Mouse (Mus musculus): ENCODE results near the gene Gm43064. TPM values are rescaled to one million over a fixed set of nuclear protein-coding genes. Genes with fewer than 3 reads are reported as not detected.

Gm43064 gene
- not detected for polyA plus RNA-seq (2014; fragmentation: Illumina TruSeq; extraction: RNeasy Lipid Tissue Mini Kit (QIAGEN cat#74804); ENCODE audit: low read depth, low replicate concordance)

GRCm38 (mm10) chr3:103808891-103809798 is at the start of gene Gm43064, which contains the start of the genes Dclre1b and Ap4b1:
TSS of gene Gm43064 (plus strand) at chr3:103809573.
TSS of gene Dclre1b (minus strand) at chr3:103809444.
TSS of gene Ap4b1 (plus strand) at chr3:103809520.

GRCm38 (mm10) chr3:103791230-103792110 is 17.9 kb upstream of the Gm43064 start, which contains the start of gene Hipk1:
TSS of gene Hipk1 (minus strand) at chr3:103791563.

DNA sequence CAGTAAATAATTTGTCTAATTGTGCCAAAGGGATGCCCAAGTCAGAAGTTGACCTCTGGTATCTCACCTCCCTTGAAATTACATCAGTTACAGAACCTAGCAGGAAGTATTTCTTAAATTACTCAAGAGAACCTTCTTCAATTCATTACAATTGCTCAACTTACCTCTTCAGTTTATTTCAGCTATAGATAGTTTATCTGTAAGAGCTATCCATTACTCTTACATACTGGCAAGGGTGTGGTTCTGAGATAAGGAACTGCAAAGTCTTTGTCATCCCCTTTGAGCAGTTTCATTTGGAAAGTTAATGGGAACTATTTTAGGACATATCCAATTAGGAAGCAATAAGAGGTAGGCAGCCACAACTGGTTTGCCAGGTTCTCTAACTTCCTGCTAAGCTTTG is 23.1 kb downstream of the Gm43064 start, which contains the start of gene Bcl2l15:
Gene Bcl2l15, plus strand, starts transcription at position 176 of the 400 bp plus-strand sequence.

DNA sequence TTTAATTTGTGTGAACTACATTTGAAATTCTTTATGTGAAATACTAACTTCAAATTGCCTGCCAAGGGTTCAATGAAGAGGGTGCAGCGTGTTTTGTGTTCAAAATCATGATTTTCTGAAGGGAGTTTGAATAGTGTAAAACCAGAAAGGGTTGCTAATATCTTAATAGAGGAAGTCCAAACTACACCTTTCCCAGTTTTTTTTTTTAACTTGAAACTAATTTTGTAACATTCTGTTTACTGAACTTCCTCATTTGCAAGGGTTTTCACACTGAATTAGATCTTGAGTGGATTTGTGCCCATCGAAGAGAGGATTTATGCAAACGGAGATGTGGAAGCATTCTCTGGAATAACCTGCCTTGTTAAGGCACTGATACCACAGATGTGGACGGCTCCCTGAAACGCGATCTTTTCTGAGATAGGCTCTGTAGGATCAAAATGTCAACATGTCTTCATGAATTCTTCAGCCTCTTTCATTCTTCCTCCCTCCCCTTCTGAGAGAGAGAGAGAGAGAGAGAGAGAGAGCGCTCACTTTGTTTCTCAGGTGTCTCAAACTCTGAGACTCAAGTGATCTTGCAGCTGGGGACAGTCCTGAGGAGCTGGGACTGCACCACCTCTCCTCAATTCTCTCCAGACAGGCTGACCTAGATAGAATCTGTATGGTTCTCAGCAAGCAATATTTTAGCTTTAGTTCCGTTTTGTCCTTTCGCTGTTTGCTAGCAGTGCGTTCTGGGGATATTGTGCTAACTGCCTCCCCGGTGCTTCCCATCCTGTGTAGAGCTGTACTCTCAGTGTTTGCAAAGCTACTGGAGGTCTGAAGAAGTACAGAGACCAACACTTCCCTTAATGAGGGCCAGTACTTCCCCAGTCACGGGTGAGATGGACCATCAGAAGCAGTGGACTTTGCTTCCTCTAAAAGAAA is 49.8 kb downstream of the Gm43064 start, which contains the start of gene Ptpn22:
Gene Ptpn22, plus strand, starts transcription at position 915 of the 921 bp plus-strand sequence.

Other genes with a start within 250 kb of the Gm43064 start
- gene Syt6, start 234.3 kb upstream of the Gm43064 start, polyA plus RNA-seq (2014; fragmentation: Illumina TruSeq; extraction: RNeasy Lipid Tissue Mini Kit (QIAGEN cat#74804); ENCODE audit: low read depth, low replicate concordance), result not detected
- 0.29 TPM for gene Atg4a-ps, start 163.5 kb upstream of the Gm43064 start, polyA plus RNA-seq (2014; fragmentation: Illumina TruSeq; extraction: RNeasy Lipid Tissue Mini Kit (QIAGEN cat#74804); ENCODE audit: low read depth, low replicate concordance)
- gene Olfml3, start 71.6 kb upstream of the Gm43064 start, polyA plus RNA-seq (2014; fragmentation: Illumina TruSeq; extraction: RNeasy Lipid Tissue Mini Kit (QIAGEN cat#74804); ENCODE audit: low read depth, low replicate concordance), result 19.1 TPM
- not detected for gene Gm10964, start 70.2 kb upstream of the Gm43064 start, polyA plus RNA-seq (2014; fragmentation: Illumina TruSeq; extraction: RNeasy Lipid Tissue Mini Kit (QIAGEN cat#74804); ENCODE audit: low read depth, low replicate concordance)
- 104 TPM for gene Hipk1, start 18.0 kb upstream of the Gm43064 start, polyA plus RNA-seq (2014; fragmentation: Illumina TruSeq; extraction: RNeasy Lipid Tissue Mini Kit (QIAGEN cat#74804); ENCODE audit: low read depth, low replicate concordance)
- 10.9 TPM for gene Dclre1b, start 129 bp upstream of the Gm43064 start, polyA plus RNA-seq (2014; fragmentation: Illumina TruSeq; extraction: RNeasy Lipid Tissue Mini Kit (QIAGEN cat#74804); ENCODE audit: low read depth, low replicate concordance)
- 16.2 TPM for gene Ap4b1, start 53 bp upstream of the Gm43064 start, polyA plus RNA-seq (2014; fragmentation: Illumina TruSeq; extraction: RNeasy Lipid Tissue Mini Kit (QIAGEN cat#74804); ENCODE audit: low read depth, low replicate concordance)
- not detected for gene Bcl2l15, start 23.0 kb downstream of the Gm43064 start, polyA plus RNA-seq (2014; fragmentation: Illumina TruSeq; extraction: RNeasy Lipid Tissue Mini Kit (QIAGEN cat#74804); ENCODE audit: low read depth, low replicate concordance)
- 2.9 TPM for gene Ptpn22, start 50.2 kb downstream of the Gm43064 start, polyA plus RNA-seq (2014; fragmentation: Illumina TruSeq; extraction: RNeasy Lipid Tissue Mini Kit (QIAGEN cat#74804); ENCODE audit: low read depth, low replicate concordance)
- gene Rsbn1, start 104.5 kb downstream of the Gm43064 start, polyA plus RNA-seq (2014; fragmentation: Illumina TruSeq; extraction: RNeasy Lipid Tissue Mini Kit (QIAGEN cat#74804); ENCODE audit: low read depth, low replicate concordance), result 49.7 TPM
- 29.7 TPM for gene Phtf1, start 158.5 kb downstream of the Gm43064 start, polyA plus RNA-seq (2014; fragmentation: Illumina TruSeq; extraction: RNeasy Lipid Tissue Mini Kit (QIAGEN cat#74804); ENCODE audit: low read depth, low replicate concordance)